Mouse (Mus musculus) lung, postnatal 25 days (tissue): Measurements from ENCODE around the gene 2310057M21Rik.

Experiments
- DNase-seq: peaks from one replicate; pipeline ENCODE4 v3.0.0; 2022; ENCODE audit warnings: low spot score

2310057M21Rik gene

DNA sequence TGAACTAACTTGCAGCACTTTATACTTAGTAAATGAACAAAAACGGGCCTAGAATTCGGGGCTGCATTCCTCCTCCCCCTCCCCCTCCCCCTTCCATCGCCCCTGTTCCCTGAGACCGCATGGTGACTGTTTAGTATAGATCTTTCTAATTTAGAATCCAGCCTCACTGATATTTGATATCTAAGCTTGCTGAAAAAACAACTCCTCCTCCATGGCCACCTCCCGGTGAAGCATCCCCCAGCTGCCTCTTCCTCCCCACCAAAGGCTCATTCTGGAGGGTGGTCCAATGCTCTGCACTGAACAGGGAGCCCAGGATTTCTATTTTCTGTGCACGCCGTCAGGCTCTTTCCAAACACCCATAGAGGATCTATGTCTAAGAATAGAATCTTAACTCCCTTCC, 44.2 kb downstream of the 2310057M21Rik start:
- no peak for DNase-seq

- DNase-seq = no peak
Measured at GRCm38 (mm10) chr7:131317587-131317986, 45.0 kb downstream of the 2310057M21Rik start.

- DNase-seq = no peak
Measured at GRCm38 (mm10) chr7:131314493-131314892, 48.1 kb downstream of the 2310057M21Rik start.

DNA sequence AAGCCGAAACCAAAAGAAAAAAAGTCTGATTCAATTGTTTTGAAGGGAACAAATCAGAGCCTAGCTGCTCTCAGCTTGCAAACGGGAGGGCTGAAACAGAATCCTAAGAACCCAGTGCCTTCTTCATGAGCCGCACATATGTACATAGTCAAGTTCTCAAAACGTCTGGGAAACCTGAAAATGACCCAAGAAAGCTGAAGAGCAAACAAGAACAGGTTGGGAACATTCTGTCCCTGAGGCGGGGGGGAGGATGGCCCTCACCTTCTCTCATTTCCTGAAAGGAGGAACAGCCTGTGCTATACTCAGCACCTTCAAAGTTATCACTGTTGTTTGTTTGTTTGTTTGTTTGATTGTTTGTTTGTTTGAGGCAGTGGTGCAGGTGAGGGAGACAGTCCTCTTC, 55.8 kb downstream of the 2310057M21Rik start:
- peak; percentile 11 for DNase-seq

DNA sequence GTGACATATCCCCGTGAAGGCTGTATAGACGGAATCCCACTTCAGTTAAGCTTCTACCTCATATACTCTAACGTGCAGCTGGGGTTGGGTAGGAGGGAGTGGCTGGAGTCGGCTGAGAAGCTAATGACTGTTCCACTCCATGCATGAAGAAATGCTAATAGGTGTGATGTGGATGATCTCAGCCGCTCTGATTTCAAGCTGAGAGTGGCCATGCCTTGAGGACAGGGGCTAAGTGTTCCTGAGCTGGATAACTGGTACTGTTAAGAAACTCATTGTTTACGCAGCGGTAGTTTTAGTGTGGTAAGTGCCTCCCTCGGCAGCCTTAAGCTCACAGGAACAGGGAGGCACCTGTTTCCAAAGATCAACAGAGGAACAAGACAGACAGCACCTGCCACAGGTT, 59.2 kb downstream of the 2310057M21Rik start:
- peak; percentile 47 for DNase-seq

DNA sequence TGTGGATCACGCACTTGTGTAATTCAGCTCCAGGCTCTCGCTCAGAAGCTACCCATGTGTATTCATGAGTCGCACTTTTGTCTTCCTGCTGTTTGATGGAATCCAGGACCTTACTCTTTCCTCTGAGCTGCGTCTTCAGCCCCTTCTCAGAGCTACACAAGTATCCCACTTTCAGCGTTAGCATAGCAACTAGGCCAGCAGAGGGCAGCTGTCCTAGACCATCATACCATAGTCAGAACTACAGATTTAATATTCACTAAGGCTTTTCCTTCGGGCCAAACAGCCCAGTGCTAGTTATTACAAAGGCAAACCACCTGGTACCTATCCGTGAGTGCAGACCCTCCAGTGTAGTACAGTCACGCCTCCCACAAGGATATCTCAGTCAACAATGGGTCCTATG, 65.4 kb downstream of the 2310057M21Rik start:
- DNase-seq = no peak
